Mouse (Mus musculus) cerebellum, adult (tissue): ENCODE results near the gene Ap3b1.

Experiments
- ATAC-seq: cut with Nextera tagmentation; 2 replicates; pipeline ENCODE4 v1.9.2; 2017; ENCODE audit warnings: mild to moderate bottlenecking, moderate library complexity, mixed read lengths; ENCODE audit not compliant: insufficient number of reproducible peaks, low FRiP score, low TSS enrichment

The Ap3b1 gene

GRCm38 (mm10) chr13:94372066-94372465 is 13.3 kb downstream of the Ap3b1 start:
- ATAC-seq = no peak

GRCm38 (mm10) chr13:94374131-94374530 is 15.4 kb downstream of the Ap3b1 start:
- no peak for ATAC-seq

- peak; percentile 90 for ATAC-seq
Observed at GRCm38 (mm10) chr13:94375526-94376390, 17.0 kb downstream of the Ap3b1 start.

- no peak for ATAC-seq
Observed at GRCm38 (mm10) chr13:94379006-94379405, 20.2 kb downstream of the Ap3b1 start.

GRCm38 (mm10) chr13:94381427-94381826 is 22.7 kb downstream of the Ap3b1 start:
- ATAC-seq = no peak

DNA sequence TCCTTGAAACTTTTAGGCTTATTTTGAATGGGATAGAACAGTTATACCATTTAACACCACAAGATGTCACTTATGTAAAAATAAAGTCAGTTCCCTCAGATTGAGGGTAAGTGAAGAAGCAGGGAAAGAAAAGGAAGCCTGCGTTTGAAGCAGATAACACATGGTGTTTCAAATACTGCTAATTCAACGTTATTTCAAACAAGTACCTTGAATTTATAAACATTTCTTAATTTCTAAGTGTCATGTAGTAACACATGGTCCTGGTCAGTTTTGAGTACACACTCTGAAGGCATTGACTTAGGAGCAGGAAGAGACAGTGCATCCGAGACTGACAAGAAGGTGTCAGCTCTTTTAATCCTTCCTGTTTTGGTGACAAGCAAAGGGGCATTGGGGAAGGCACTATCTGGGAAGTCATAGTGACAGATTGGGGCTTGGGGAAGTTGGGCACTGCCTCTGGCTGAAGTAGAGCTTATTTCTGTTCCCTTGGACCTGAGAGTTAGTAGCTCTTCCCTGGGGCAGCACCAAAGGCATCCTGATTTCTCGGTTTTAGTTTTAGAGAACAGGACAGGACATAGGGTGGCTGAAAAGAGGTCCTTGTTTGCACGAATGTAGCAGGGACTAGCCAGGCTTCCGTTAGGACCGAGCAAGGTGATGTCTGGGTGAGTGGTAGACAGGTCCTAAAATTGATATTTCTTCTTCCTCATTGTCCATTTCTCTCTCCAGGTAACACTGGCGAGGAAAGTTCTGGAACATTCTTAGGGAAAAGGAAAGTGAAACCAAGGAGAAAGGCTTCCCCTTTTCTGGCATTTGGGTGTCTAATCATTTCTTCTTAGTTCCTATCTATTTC is 23.3 kb downstream of the Ap3b1 start:
- ATAC-seq = no peak

- no peak for ATAC-seq
Observed at GRCm38 (mm10) chr13:94384931-94385570, 26.3 kb downstream of the Ap3b1 start.

DNA sequence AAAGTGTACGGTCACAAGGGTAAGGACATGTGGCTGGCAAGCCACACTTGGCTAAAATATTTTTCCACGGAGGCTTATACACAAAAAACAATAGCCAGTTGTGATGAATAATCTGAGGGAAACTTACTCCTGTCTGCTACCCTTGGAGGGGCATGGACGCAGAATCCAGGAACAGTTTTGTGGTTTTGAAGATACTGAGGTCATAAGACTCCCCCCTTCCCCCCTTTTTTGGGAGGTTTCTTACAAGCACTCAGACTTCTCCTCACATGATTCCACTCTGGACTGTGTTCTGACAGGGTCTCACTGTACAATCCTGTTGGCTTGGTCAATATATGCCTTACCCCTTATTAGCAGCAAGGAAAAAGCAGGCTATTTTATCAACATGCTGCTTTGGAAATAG is 29.8 kb downstream of the Ap3b1 start:
- no peak for ATAC-seq

GRCm38 (mm10) chr13:94389541-94389940 is 30.8 kb downstream of the Ap3b1 start:
- no peak for ATAC-seq

DNA sequence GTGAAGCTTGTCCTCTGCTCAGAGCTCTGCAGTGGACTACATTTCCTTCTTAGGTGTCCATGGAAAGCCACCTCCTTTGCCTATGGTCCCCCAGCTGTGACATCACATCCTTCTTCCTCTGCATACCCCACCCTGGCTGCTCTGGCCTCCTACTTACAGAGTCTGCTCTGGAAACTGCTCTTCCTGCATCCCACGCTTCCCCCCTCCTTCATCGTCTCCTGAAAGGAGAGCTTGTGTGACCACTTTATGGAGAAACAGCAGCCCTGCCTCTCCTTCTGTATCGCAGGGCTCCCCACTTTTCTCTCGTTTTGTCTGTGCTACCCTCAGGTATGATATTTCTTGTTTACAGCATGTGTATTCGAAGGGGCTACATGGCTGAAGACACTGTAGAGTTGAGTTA is 33.5 kb downstream of the Ap3b1 start:
- ATAC-seq = no peak

DNA sequence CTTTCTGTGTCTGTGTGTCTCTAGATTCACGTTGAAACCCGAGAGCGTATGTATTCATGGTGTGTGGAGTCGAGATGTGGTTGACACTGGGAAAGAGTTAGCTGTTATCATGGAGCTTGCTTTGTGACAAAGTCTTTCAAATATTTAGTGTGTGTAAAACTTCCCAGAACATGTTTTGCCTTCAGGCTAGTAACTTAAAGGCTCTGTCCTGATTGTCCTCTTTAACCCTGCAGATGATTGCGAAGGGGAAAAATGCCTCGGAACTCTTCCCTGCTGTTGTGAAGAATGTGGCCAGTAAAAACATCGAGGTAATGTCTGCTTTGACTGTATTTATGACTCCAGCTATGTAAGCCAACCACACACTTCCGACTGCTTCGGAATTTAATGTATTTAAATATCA is 35.7 kb downstream of the Ap3b1 start:
- no peak for ATAC-seq

DNA sequence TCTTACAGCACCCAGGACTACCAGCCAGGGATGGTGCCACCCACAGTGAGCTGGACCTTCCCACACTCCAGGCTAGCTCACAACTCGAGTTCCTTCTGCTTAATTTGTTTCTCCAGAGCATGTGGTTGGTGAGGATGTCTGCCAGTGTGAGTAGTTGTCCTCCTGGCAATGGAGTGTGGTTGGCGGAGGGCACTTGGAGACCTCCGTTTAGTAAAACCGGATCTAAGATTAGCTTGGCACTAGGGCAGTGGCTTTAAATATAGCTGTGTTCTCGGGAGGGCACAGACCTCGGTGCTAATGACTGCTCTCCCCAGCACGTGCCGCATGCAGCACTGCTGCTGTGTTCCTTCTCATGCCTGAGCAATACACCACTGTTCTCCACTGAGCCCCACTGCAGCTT is 37.0 kb downstream of the Ap3b1 start:
- ATAC-seq = peak; percentile 69

GRCm38 (mm10) chr13:94396392-94396920 is 37.7 kb downstream of the Ap3b1 start:
- ATAC-seq = peak; percentile 43

GRCm38 (mm10) chr13:94398568-94399374 is 40.0 kb downstream of the Ap3b1 start:
- no peak for ATAC-seq

GRCm38 (mm10) chr13:94400465-94400864 is 41.7 kb downstream of the Ap3b1 start:
- ATAC-seq = no peak

- no peak for ATAC-seq
Observed at GRCm38 (mm10) chr13:94423600-94423999, 64.8 kb downstream of the Ap3b1 start.

GRCm38 (mm10) chr13:94429567-94429966 is 70.8 kb downstream of the Ap3b1 start:
- ATAC-seq = no peak

GRCm38 (mm10) chr13:94439386-94439785 is 80.6 kb downstream of the Ap3b1 start:
- ATAC-seq = no peak

DNA sequence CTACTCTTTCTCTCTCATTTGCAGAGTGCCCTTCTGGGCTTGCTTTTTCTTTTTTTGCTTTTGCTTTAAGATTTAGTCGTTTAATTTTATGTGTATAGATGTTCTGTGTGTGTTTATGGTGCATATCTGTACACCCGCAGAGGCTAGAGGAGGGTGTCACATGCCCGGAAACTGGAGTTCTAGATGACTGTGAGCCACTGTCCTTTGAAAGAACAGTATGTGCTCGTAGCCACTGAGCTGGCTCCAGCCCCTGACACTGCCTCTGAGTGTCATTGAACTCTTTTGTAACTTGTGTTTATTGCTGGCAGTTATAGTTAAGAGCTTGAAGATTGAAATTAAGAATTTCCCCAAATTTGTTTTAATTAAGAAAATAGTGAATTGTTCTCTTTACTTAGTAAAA is 82.4 kb downstream of the Ap3b1 start:
- ATAC-seq = no peak

DNA sequence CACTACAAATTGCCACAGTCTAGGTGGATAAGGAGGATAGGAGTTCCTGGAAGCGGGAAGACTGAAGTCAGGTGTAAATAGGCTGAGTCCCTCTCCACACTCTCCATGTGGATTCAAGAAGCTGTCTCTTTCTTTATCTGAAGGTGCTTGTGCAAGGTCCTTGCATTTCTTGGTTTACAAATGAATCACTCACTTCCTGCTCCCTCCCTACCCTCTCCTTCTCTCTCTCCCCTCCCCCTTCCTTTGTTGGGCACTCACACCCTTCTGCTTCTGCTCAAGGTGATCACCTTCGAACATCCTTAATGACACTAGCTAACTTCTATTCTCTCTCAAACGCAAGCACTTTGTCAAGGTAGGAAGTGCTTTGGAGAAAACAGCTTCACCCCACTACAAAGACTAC is 84.7 kb downstream of the Ap3b1 start:
- no peak for ATAC-seq
